Mouse (Mus musculus) c-Kit-positive CD71-positive TER-119-negative erythroid progenitor cells, embryonic 14.5 days (primary cell): Measurements from ENCODE around the gene Zfhx3.
A peak's percentile ranks its signal among the peaks of the same experiment; 100 is the strongest.

Source experiments
- DNase-seq: peaks from one replicate; pipeline ENCODE4 v3.0.0-alpha.2; 2013; ENCODE audit warnings: low read depth

The Zfhx3 gene

GRCm38 (mm10) chr8:108019651-108020050, 77.2 kb downstream of the Zfhx3 start:
- no peak for DNase-seq

GRCm38 (mm10) chr8:108022404-108022803, 80.0 kb downstream of the Zfhx3 start:
- no peak for DNase-seq

- DNase-seq, result no peak
Observed at GRCm38 (mm10) chr8:108024331-108024730, 81.9 kb downstream of the Zfhx3 start.

GRCm38 (mm10) chr8:108025249-108025648, 82.8 kb downstream of the Zfhx3 start:
- peak; percentile 1 for DNase-seq

GRCm38 (mm10) chr8:108026557-108027440, 84.4 kb downstream of the Zfhx3 start:
- no peak for DNase-seq

- DNase-seq, result no peak
Observed at GRCm38 (mm10) chr8:108027561-108028025, 85.1 kb downstream of the Zfhx3 start.

GRCm38 (mm10) chr8:108028440-108028839, 86.0 kb downstream of the Zfhx3 start:
- DNase-seq, result no peak

GRCm38 (mm10) chr8:108031159-108031558, 88.7 kb downstream of the Zfhx3 start:
- no peak for DNase-seq

GRCm38 (mm10) chr8:108034070-108034469, 91.6 kb downstream of the Zfhx3 start:
- DNase-seq, result no peak

- no peak for DNase-seq
Observed at GRCm38 (mm10) chr8:108034726-108035125, 92.3 kb downstream of the Zfhx3 start.

GRCm38 (mm10) chr8:108043618-108044017, 101.2 kb downstream of the Zfhx3 start:
- no peak for DNase-seq

GRCm38 (mm10) chr8:108044185-108044584, 101.7 kb downstream of the Zfhx3 start:
- no peak for DNase-seq

- no peak for DNase-seq
Observed at GRCm38 (mm10) chr8:108056241-108056640, 113.8 kb downstream of the Zfhx3 start.

- no peak for DNase-seq
Observed at GRCm38 (mm10) chr8:108061972-108062371, 119.5 kb downstream of the Zfhx3 start.

GRCm38 (mm10) chr8:108067111-108067510, 124.7 kb downstream of the Zfhx3 start:
- DNase-seq, result no peak

- no peak for DNase-seq
Observed at GRCm38 (mm10) chr8:108068195-108068594, 125.8 kb downstream of the Zfhx3 start.

- no peak for DNase-seq
Observed at GRCm38 (mm10) chr8:108070438-108070837, 128.0 kb downstream of the Zfhx3 start.

GRCm38 (mm10) chr8:108072126-108072746, 129.8 kb downstream of the Zfhx3 start:
- DNase-seq, result no peak

GRCm38 (mm10) chr8:108072853-108073252, 130.4 kb downstream of the Zfhx3 start:
- DNase-seq, result no peak

GRCm38 (mm10) chr8:108075176-108075575, 132.7 kb downstream of the Zfhx3 start:
- no peak for DNase-seq

- no peak for DNase-seq
Observed at GRCm38 (mm10) chr8:108078726-108079125, 136.3 kb downstream of the Zfhx3 start.

- no peak for DNase-seq
Observed at GRCm38 (mm10) chr8:108086913-108087312, 144.5 kb downstream of the Zfhx3 start.

GRCm38 (mm10) chr8:108089632-108090031, 147.2 kb downstream of the Zfhx3 start:
- DNase-seq, result no peak
